Mouse (Mus musculus): ENCODE measurements around the gene Il23a.
"Not testable (repeated sequence)": the region's sequence is repeated elsewhere in the genome, so short reads cannot be mapped to it uniquely, and the experiment has no call there.

The Il23a gene

GRCm38 (mm10) chr10:128298702-128299171 lies at the start of gene Il23a:
Gene Il23a (minus strand): TSS chr10:128298752.
- DNase-seq (ENCODE audit: low spot score in 2 of 2) = no peak

DNA sequence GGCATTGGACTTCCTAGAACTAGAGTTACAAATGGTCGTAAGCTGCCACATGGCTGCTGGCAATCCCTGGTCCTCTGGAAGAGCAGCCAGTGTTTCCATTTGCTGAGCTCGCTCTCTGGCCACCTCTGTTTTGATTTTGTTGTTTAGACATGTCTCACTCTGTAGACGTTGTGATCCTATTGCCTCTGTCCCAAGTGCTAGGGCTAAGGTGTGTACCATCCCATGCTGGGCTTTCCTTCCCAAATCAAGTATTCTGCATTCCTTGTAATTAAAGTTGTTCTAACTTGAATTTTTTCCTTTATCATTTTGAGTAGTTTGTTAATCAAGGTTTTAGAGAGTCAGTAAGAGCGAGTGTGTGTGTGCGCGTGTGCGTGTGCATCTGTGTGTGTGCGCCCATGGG lies 49.0 kb upstream of the Il23a start:
- DNase-seq (ENCODE audit: low spot score in 2 of 2) = no peak

DNA sequence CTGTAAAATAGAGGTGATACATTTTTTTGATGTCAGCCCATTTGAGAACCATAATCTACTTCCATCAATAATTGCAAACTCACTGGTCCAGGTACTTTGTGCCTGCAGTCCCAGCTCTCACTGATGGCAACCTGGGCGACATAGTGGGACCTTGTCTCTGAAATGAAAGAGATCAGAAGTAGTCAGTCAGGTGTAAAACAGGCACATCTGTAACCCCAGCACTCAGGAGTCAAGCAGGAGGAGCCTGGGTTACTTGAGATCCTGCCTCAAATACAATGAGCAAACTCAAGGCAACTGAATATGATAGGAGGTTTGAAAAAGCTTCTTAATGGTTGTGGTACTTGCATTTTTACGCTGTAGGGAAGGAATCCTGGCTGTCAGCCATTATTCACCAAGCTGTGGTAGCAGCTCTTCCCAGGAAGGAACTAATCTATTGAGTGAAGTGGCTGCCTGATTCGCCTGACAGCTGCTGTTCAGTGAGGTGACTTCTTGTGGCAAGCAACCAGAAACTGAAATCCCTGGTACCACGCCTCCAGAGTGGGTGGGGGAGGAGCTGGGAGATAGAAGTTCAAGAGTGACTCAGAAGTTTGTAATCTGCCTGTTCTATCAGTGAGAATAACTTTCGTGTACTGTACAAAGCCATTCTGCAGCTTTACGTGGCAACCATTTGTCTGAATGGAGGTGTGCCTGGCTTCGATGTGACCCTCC lies 46.2 kb upstream of the Il23a start:
- peak; percentile 67 to 84 for DNase-seq (ENCODE audit: low spot score in 2 of 2)

DNA sequence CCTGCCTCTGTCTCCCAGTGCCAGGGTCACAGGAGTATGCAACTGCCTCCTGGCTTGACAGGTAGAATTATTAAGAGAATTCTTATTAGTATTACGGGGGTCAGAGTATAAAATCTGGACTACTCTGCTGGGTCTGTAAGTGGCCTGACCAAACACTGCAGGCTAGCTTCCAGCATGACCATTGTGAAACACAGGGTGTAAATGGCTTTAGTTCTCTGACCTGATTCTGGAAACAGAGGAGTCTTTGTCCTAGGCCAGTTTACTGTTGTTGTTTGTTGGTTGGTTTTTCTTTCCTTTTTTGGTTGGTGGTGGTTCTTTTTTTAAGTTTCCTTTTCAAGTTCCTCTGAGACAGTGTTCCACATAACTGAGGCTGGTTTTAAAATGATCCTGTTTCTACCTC lies 44.9 kb upstream of the Il23a start:
- DNase-seq (ENCODE audit: low spot score in 2 of 2) = no peak

- DNase-seq (ENCODE audit: low spot score in 2 of 2) = no peak
Observed at GRCm38 (mm10) chr10:128340257-128340656, 41.7 kb upstream of the Il23a start.

- DNase-seq (ENCODE audit: low spot score in 2 of 2) = no peak
Observed at GRCm38 (mm10) chr10:128338948-128339347, 40.4 kb upstream of the Il23a start.

DNA sequence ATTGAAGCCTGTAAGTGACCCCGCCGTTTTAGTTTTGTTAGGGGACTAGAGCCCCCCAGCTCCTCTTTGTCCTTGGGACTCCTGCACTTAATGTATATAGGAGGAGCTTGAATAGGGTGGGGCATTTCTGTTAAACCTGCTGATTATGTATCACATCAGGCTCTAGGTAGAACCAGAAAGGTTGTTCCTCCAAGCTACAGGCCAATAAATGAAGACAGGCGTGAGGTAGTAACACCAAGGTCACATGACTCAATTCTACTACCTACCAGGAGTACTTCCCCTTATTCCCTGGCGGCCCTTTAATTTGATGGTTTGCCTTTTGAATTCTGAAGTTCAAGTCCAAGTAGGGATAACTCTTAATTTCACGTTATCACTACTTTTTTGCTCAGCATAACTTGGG lies 39.9 kb upstream of the Il23a start:
- DNase-seq (ENCODE audit: low spot score in 2 of 2) = no peak

DNA sequence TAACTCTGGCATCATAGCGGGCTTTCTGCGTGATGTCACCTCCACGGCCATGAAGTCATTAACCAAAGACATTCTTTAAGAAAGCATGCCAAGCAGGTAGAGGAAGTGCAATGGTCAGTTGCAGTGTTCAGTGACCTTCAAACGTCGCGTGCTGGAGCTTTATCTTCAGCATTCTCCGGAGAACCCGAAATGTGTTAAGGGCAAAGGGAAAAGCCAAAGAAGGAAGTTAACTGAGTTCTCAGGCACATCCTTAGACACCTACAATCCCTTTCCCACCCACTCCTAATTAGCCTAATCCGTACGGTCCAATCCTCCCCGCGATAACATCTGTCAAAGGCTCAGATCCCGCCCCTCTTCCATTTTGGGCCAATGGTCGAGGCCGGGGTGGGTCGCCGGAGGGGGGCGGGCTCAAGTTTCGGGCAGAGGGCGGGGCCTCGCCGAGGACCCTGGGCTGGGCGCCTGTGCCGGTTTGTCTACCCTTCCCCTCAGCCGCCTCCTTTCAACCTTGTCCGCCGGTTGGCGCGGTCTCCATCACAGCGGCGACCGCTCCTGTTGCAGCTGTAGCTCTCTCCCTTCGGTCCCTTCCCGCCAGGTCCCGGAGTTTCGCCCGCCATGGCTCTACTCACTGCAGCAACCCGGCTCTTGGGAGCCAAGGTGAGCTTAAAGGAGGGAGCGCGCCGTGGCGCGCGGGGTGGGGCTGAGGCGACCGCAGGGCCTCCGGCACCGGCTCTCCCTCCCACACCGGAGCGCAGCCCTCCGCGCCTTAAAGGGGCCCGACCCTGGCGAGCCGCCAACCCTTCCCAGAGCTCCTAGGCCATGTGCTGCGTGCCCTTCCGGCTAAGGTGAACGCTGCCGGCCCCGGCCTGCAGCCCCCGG lies 39.0 kb upstream of the Il23a start, which contains the start of gene Cs:
Cs (plus strand) TSS at position 429 of the 876 bp plus-strand sequence.
- DNase-seq (ENCODE audit: low spot score in 2 of 2) = peak; percentile 95

DNA sequence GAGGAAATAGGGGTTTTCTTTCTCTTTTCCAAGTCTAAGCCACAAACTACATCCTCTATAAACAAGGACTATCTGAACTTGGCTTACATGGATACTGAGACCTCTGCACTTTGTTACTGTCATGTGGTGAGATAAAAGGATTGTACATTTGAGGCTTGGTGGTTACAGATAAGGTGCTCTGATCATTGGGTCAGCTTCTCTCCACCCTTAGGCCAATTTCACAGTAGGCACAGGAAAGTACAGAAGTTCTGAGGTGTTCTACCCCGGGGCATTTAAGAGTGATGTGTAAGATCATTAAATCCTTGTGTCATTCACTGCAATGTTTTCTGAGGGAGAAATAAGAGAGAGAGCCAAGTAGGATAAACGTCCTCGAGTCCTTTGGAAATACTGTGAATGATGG lies 38.0 kb upstream of the Il23a start:
- DNase-seq (ENCODE audit: low spot score in 2 of 2) = no peak

GRCm38 (mm10) chr10:128336195-128336594 lies 37.6 kb upstream of the Il23a start:
- no peak for DNase-seq (ENCODE audit: low spot score in 2 of 2)

DNA sequence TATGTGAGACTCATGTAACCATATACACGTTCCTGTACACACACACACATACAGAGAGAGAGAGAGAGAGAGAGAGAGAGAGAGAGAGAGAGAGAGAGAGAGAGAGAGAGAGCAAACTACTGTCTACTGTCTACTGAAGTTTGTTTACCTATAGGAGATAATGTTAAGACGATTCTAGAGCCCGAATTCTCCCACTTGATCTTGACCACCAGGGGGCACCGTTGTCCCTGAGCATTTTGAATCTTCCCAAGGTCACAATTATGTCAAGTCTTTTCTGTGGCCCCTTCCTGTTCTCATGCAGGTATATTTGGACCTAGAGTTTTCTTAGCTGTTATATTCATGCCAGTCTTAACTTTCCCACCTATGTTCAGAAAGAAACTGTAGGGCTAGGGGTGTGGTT lies 37.0 kb upstream of the Il23a start:
- peak; percentile 60 to 76 for DNase-seq (ENCODE audit: low spot score in 2 of 2)

DNA sequence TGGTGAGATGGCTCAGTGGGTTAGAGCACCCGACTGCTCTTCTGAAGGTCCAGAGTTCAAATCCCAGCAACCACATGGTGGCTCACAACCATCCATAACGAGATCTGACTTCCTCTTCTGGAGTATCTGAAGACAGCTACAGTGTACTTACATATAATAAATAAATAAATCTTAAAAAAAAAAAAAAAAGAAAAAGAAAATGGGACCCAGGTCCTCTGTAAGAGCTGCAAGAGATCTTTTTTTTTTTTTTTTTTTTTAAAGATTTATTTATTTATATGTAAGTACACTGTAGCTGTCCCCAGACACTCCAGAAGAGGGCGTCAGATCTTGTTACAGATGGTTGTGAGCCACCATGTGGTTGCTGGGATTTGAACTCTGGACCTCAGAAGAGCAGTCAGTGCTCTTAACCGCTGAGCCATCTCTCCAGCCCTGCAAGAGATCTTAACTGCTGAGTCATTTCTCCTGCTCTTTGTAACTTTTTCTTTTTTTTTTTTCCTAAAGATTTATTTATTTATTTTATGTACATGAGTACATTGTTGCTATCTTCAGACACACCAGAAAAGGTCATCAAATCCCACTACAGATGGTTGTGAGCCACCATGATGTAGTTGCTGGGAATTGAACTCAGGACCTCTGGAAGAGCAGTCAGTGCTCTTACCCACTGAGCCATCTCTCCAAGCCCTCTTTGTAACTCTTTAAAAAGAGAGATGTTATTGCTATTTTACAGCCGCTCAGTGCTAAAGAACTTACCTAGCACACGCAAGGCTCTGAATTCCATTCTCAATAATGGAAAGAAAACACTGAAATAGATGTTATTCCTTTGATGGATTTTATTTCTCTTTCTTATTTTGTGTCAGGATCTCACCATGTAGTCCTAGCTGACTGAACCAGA lies 34.1 kb upstream of the Il23a start:
- DNase-seq (ENCODE audit: low spot score in 2 of 2) = not testable (repeated sequence)

DNA sequence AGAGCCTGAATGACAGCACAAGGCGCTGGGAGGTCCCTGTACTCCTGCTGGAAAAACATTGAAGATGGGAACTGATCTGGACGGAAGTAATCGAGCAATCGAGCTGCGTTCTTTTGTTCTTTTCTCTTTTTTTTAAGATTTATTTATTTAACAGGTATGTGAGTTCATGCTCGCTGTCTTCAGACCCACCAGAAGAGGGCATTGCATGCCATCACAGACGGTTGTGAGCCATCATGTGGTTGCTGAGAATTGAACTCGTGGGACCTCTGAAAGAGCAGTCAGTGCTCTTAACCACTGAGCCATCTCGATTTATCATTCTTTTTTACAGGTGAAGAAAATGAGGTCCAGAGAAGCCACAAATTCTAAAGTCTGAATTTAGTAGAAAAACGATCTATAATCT lies 29.1 kb upstream of the Il23a start:
- no peak for DNase-seq (ENCODE audit: low spot score in 2 of 2)

GRCm38 (mm10) chr10:128326825-128327224 lies 28.3 kb upstream of the Il23a start:
- no peak for DNase-seq (ENCODE audit: low spot score in 2 of 2)

GRCm38 (mm10) chr10:128323516-128323915 lies 25.0 kb upstream of the Il23a start:
- DNase-seq (ENCODE audit: low spot score in 2 of 2) = no peak

GRCm38 (mm10) chr10:128322141-128323108 lies 23.9 kb upstream of the Il23a start, which contains the start of gene Cnpy2:
Gene Cnpy2 (plus strand): TSS chr10:128322459.
- DNase-seq (ENCODE audit: low spot score in 2 of 2) = peak; percentile 79 to 84

GRCm38 (mm10) chr10:128321641-128322040 lies 23.1 kb upstream of the Il23a start:
- DNase-seq (ENCODE audit: low spot score in 2 of 2) = no peak

DNA sequence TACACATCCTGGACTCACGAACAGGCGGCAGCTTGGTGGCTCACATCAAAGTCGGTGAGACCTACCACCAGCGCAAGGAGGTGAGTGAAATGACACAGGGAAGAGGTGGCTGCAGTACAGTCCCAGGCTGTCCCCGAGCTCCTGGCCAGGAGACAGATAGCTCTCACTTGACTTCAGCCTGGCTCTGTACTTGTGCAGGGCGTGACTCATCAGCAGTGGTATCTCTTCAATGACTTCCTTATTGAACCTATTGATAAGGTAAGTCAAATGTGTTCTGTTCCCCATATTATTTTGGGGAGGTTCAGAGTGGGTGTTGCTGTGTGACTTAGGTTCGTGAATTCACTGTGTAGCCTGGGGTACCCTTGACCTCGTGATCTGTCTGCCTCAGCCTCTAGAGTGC lies 17.0 kb upstream of the Il23a start:
- DNase-seq (ENCODE audit: low spot score in 2 of 2) = no peak

DNA sequence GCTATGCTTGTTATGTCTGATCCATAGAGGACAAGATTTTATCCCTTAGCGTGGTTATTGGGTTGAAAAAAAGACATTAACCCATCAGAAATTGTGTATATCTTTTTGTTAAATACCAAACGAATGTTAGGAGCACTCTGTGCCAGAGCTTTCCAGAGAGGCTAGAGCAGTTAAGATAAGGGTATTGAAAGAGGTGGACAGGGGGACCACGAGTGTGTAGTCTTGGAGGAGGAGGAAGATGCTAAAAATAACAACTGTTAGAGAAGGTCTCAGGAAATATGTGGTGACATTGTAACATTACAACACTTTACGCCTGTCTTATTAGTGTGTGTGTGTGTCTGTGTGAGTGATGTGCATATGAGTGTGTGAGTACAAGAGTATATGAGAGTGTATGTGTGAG lies 12.3 kb upstream of the Il23a start:
- no peak for DNase-seq (ENCODE audit: low spot score in 2 of 2)

DNA sequence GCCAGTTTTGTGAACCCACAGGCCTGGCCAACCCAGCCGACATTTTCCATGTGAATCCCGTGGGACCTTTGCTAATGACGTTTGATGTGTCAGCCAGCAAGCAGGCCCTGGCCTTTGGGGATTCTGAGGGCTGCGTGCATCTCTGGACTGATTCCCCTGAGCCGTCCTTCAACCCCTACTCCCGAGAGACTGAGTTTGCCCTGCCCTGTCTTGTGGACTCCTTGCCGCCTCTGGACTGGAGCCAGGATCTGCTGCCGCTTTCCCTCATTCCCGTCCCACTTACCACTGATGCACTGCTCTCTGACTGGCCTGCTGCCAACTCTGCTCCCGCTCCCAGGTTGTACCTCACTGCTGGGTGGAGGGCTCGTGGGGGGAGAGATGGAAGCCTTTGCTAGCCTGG lies 11.6 kb upstream of the Il23a start:
- DNase-seq (ENCODE audit: low spot score in 2 of 2) = peak in 1 of 2 experiments; percentile 25

DNA sequence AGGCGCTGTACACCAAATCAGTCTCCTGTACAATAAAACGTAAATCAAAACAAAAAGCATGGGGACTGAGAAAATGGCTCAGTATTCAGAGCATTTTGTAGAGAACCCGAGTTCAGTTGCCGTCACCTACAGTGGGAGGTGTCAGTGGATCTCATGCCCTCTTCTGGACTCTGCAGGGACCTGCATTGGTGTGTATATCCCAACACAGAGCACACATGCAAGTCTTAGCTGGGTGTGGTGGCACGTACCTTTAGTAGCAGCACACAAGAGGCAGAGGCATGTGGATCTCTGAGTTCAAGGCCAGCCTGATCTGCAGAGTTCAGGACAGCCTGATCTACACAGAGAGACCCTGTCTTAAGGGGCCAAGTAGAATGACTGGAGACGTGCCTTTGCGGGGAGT lies 11.1 kb upstream of the Il23a start:
- no peak for DNase-seq (ENCODE audit: low spot score in 2 of 2)

Measured in urinary bladder, postnatal 36 days (tissue).